Mouse (Mus musculus): ENCODE results near the gene Nup214. TPM values are rescaled to one million over a fixed set of nuclear protein-coding genes. Genes with fewer than 3 reads are reported as not detected.

Nup214 gene
- total and polyA plus RNA-seq, 3 experiments = 13.9 to 106 (median 50.9) TPM

GRCm38 (mm10) chr2:32029636-32030035 is 55.4 kb downstream of the Nup214 start:
- DNase-seq (ENCODE audit: extremely low read depth) = no peak
- dilution Hi-C loops (cut with MboI; ENCODE audit: extremely low pct_ligation_motif_present, extremely low pct_unique_long_range_greater_than_20kb, low sequenced_read_pairs) (no loop called here), in situ Hi-C loops (cut with MboI; ENCODE audit: low pct_ligation_motif_present, low pct_unique_long_range_greater_than_20kb, low sequenced_read_pairs) (no loop called here)
- no peak for TF ChIP-seq ZMIZ1 (IDR thresholded peaks at IDR 0.05; ENCODE audit: low read depth, low read length)
- no peak for TF ChIP-seq GABPA (IDR thresholded peaks at IDR 0.05; ENCODE audit: insufficient replicate concordance, low read depth, low read length)
- TF ChIP-seq UBTF (IDR thresholded peaks at IDR 0.05; ENCODE audit: low read depth, low read length) = no peak
- TF ChIP-seq BHLHE40 (IDR thresholded peaks at IDR 0.05; ENCODE audit: low read depth, low read length) = no peak
- TF ChIP-seq MYC (IDR thresholded peaks at IDR 0.05; ENCODE audit: low read depth, low read length) = no peak
- TF ChIP-seq USF1 (IDR thresholded peaks at IDR 0.05; ENCODE audit: low read depth, low read length) = no peak
- TF ChIP-seq NELFE (IDR thresholded peaks at IDR 0.05; ENCODE audit: low read depth, low read length) = no peak
- TF ChIP-seq ETS1 (conservative IDR thresholded peaks at IDR 0.05; ENCODE audit: low read depth, low read length) = no peak
- TF ChIP-seq JUN (IDR thresholded peaks at IDR 0.05; ENCODE audit: insufficient read depth, low read depth, low read length) = no peak
- no peak for TF ChIP-seq MEF2A (IDR thresholded peaks at IDR 0.05; ENCODE audit: borderline replicate concordance, low read depth, low read length)
- TF ChIP-seq USF2 (conservative IDR thresholded peaks at IDR 0.05; ENCODE audit: low read depth, low read length) = no peak
- TF ChIP-seq SIN3A (IDR thresholded peaks at IDR 0.05; ENCODE audit: low read length) = no peak
- TF ChIP-seq TCF12 (IDR thresholded peaks at IDR 0.05; ENCODE audit: low read depth, low read length) = no peak
- no peak for TF ChIP-seq RCOR1 (conservative IDR thresholded peaks at IDR 0.05; ENCODE audit: low read depth, low read length)
- no peak for TF ChIP-seq ELF1 (IDR thresholded peaks at IDR 0.05; ENCODE audit: low read depth, low read length)
- TF ChIP-seq MXI1 (IDR thresholded peaks at IDR 0.05; ENCODE audit: low read depth, low read length) = no peak
- no peak for TF ChIP-seq POLR2A (IDR thresholded peaks at IDR 0.05; ENCODE audit: low read depth, low read length)
- TF ChIP-seq E2F4 (IDR thresholded peaks at IDR 0.05; ENCODE audit: insufficient replicate concordance, low read depth, low read length) = no peak
- TF ChIP-seq SMC3 (IDR thresholded peaks at IDR 0.05; ENCODE audit: low read depth, low read length) = no peak
- Histone ChIP-seq H3K9me3 (replicated peaks; ENCODE audit: low read length) (no peaks in the 10 kb centered on the region), H3K4me1 (ENCODE audit: control insufficient read depth in 1 of 2, insufficient read depth in 2 of 2) (peaks cover 0 to 4% of the 10 kb centered on the region in 2 experiments; a peak in 2 of 4 replicates), H3K4me3 (replicated peaks in 1 of 3; ENCODE audit: low read depth in 2 of 3, low read length in 2 of 3, poor library complexity in 1 of 3) (no peak overlapping the region), H3K79me2 (replicated peaks; ENCODE audit: control insufficient read depth, extremely low read depth, insufficient read depth, poor library complexity, severe bottlenecking) (no peaks in the 10 kb centered on the region), H3K27me3 (replicated peaks) (no peaks in the 10 kb centered on the region), H3K9ac (ENCODE audit: insufficient read depth, low read depth) (no peak overlapping the region), H3K36me3 (replicated peaks in 1 of 2; ENCODE audit: control insufficient read depth in 1 of 2, insufficient read depth in 1 of 2, low read length in 1 of 2) (peaks cover 73 to 93% of the 10 kb centered on the region in 2 experiments), H3K4me2 (ENCODE audit: insufficient read depth, low read depth, poor library complexity, severe bottlenecking) (no peak overlapping the region), H3K27ac (ENCODE audit: insufficient read depth, low read depth) (no peak overlapping the region)

GRCm38 (mm10) chr2:32033436-32033835 is 59.2 kb downstream of the Nup214 start:
- DNase-seq (ENCODE audit: extremely low read depth) = no peak
- H3K36me3 ChIP-seq (replicated peaks in 1 of 2; ENCODE audit: control insufficient read depth in 1 of 2, insufficient read depth in 1 of 2, low read length in 1 of 2) = peaks cover 55 to 92% of the 10 kb centered on the region in 2 experiments

More at GRCm38 (mm10) chr2:32033436-32033835, 59.2 kb downstream of the Nup214 start:
- Histone ChIP-seq H3K9ac (ENCODE audit: insufficient read depth, low read depth) (no peak overlapping the region), H3K4me3 (replicated peaks in 1 of 3; ENCODE audit: low read depth in 2 of 3, low read length in 2 of 3, poor library complexity in 1 of 3) (no peak overlapping the region), H3K27me3 (replicated peaks) (no peaks in the 10 kb centered on the region), H3K4me1 (ENCODE audit: control insufficient read depth in 1 of 2, insufficient read depth in 2 of 2) (peaks cover 6 to 27% of the 10 kb centered on the region in 2 experiments; a peak in 3 of 4 replicates), H3K79me2 (replicated peaks; ENCODE audit: control insufficient read depth, extremely low read depth, insufficient read depth, poor library complexity, severe bottlenecking) (no peaks in the 10 kb centered on the region), H3K9me3 (replicated peaks; ENCODE audit: low read length) (no peaks in the 10 kb centered on the region), H3K27ac (ENCODE audit: insufficient read depth, low read depth) (no peak overlapping the region), H3K4me2 (ENCODE audit: insufficient read depth, low read depth, poor library complexity, severe bottlenecking) (no peak overlapping the region)
- in situ Hi-C loops (cut with MboI; ENCODE audit: low pct_ligation_motif_present, low pct_unique_long_range_greater_than_20kb, low sequenced_read_pairs) = no loop called here
- TF ChIP-seq JUND (conservative IDR thresholded peaks at IDR 0.05; ENCODE audit: low read depth, low read length) = no peak
- no peak for TF ChIP-seq TBP (conservative IDR thresholded peaks at IDR 0.05; ENCODE audit: low read depth, low read length)
- no peak for TF ChIP-seq RCOR1 (conservative IDR thresholded peaks at IDR 0.05; ENCODE audit: low read depth, low read length)
- TF ChIP-seq EP300 (IDR thresholded peaks at IDR 0.05; ENCODE audit: low read length) = no peak
- TF ChIP-seq IRF4 (IDR thresholded peaks at IDR 0.05; ENCODE audit: low read depth, low read length) = no peak
- TF ChIP-seq ZMIZ1 (IDR thresholded peaks at IDR 0.05; ENCODE audit: low read depth, low read length) = no peak
- TF ChIP-seq POLR2AphosphoS2 (IDR thresholded peaks at IDR 0.05; ENCODE audit: low read depth, low read length) = no peak
- TF ChIP-seq BHLHE40 (IDR thresholded peaks at IDR 0.05; ENCODE audit: low read depth, low read length) = no peak
- no peak for TF ChIP-seq KAT2A (IDR thresholded peaks at IDR 0.05; ENCODE audit: insufficient replicate concordance, low read length)
- dilution Hi-C loops (cut with MboI; ENCODE audit: extremely low pct_ligation_motif_present, extremely low pct_unique_long_range_greater_than_20kb, low sequenced_read_pairs) = no loop called here

All from CH12.LX (cell line).